Mouse (Mus musculus): Measurements from ENCODE around the gene Syce2. TPM values are rescaled to one million over a fixed set of nuclear protein-coding genes. Genes with fewer than 3 reads are reported as not detected.

Syce2 gene
- polyA plus RNA-seq, 1 experiment from 2014 or later = 63.7 TPM

GRCm38 (mm10) chr8:84884728-84885127 lies 12.8 kb downstream of the Syce2 start:
- Histone ChIP-seq H3K27me3 (replicated peaks) (no peaks in the 10 kb centered on the region), H3K9ac (no peak overlapping the region), H3K4me1 (no peaks in the 10 kb centered on the region), H3K36me3 (peaks cover 7% of the 10 kb centered on the region), H3K27ac (no peak overlapping the region), H3K4me3 (replicated peaks) (no peak overlapping the region), H3K9me3 (no peaks in the 10 kb centered on the region), H3K4me2 (no peak overlapping the region)
- ATAC-seq (ENCODE audit: insufficient read depth, low FRiP score, low read depth) = no peak
- whole genome bisulfite sequencing = 88% methylated on average over 4 of the region's 4 CpGs

DNA sequence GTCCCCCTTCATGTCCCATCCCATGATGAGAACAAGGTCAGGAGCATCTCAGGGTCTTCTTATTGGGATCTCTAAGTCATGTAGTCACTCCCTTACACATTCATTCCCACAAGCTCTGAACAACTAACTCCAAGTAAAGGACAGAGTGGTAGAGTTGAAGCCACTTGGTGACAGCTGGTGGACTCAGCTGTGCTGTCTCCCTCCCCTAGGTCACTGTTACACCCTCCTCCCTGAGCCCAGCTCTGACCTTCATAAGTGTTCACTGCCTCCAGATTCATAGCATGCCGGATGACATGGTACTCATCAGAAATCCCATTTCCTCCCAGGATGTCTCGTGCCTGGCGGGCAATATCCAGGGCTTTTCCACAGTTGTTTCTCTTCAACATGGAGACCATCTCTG lies 16.4 kb downstream of the Syce2 start:
- no peak for ATAC-seq (ENCODE audit: insufficient read depth, low FRiP score, low read depth)
- Histone ChIP-seq H3K27me3 (replicated peaks) (no peaks in the 10 kb centered on the region), H3K9me3 (no peaks in the 10 kb centered on the region), H3K4me2 (no peak overlapping the region), H3K4me1 (peaks cover 6% of the 10 kb centered on the region), H3K27ac (no peak overlapping the region), H3K4me3 (replicated peaks) (no peak overlapping the region), H3K36me3 (peaks cover 7% of the 10 kb centered on the region), H3K9ac (no peak overlapping the region)
- WGBS = 84% methylated on average over 3 of the region's 3 CpGs

DNA sequence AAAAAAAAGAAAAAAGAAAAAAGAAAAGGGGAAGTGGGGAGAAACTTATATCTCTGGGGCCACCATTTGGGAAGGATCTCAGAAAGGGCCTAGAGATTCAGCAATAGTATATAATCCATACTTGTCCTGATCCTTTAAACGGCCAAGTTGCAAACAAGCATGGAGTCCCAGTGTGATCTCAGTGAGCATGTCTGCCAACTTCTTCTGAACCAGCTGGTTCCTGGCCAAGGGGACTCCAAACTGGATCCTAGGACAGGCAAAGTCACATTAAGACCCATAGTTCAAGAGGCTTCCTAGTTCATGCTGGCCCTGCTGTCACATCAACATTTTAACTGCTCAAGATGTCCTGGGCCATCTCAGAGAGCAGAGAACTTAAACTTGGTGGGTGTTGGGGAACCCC lies 17.2 kb downstream of the Syce2 start:
- H3K4me1 ChIP-seq = peaks cover 6% of the 10 kb centered on the region
- 81% methylated on average over 1 of the region's 1 CpGs for WGBS
- no peaks in the 10 kb centered on the region for H3K9me3 ChIP-seq
- ATAC-seq (ENCODE audit: insufficient read depth, low FRiP score, low read depth) = no peak
- no peak overlapping the region for H3K9ac ChIP-seq
- H3K4me3 ChIP-seq (replicated peaks) = no peak overlapping the region
- no peaks in the 10 kb centered on the region for H3K27me3 ChIP-seq (replicated peaks)
- no peak overlapping the region for H3K4me2 ChIP-seq
- H3K27ac ChIP-seq = no peak overlapping the region
- H3K36me3 ChIP-seq = peaks cover 7% of the 10 kb centered on the region

GRCm38 (mm10) chr8:84892993-84893708 lies 21.2 kb downstream of the Syce2 start:
- H3K4me3 ChIP-seq (replicated peaks) = peak overlapping the region; percentile 81
- no peaks in the 10 kb centered on the region for H3K9me3 ChIP-seq
- ATAC-seq (ENCODE audit: insufficient read depth, low FRiP score, low read depth) = peak; percentile 12
- H3K9ac ChIP-seq = peak overlapping the region; percentile 68
- peaks cover 6% of the 10 kb centered on the region for H3K4me1 ChIP-seq
- 10% methylated on average over 31 of the region's 31 CpGs for WGBS
- H3K36me3 ChIP-seq = peaks cover 6% of the 10 kb centered on the region
- H3K27ac ChIP-seq = no peak overlapping the region
- H3K4me2 ChIP-seq = peak overlapping the region; percentile 93
- H3K27me3 ChIP-seq (replicated peaks) = no peaks in the 10 kb centered on the region

DNA sequence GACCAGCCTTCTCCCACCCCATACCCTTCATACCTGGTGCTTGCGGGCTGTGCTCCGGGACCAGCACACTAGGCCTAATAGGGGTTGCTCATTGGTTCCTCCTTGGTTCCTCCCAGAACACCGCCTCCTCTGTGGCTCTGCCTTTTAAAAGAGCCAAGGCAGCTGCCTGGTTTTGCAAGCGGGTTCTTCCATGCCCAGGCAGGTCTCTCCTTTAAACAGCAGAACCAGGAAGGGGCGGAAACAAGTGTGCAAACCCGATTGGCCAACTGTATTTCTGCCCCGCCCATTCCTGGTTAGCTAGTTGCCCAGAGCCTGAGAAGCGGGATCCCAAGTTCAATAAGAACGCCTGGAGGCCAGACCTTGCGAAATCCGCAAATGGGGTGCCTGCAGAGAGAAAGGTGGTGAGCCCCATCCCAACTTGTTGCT lies 21.8 kb downstream of the Syce2 start, which contains the start of gene Gcdh:
Gene Gcdh (minus strand): TSS at position 213 of the 426 bp plus-strand sequence.
- peak within 1 kb of the TSS; percentile 93 for H3K4me2 ChIP-seq
- WGBS = under 1% methylated on average over 11 of the region's 11 CpGs
- no peak within 1 kb of the TSS for H3K27ac ChIP-seq

DNA sequence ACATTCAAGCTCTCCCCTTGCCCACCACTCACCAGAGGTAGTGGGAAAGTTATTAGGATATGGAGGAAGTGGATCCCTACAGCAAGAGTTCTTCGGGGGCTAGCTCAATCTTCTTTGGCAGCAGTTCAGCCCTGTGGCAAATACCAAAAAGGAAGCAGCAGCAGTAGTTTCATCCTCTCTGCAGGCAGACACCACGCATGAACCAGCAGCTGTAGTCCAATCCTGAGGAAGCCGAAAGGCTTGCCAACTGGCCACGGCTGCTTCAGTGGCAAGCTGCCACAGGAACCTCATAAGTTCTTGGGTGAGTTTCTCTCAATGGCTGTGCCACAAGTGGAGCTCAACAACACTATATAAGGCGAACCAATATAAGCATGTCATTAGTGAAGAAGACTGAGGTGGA lies 24.1 kb downstream of the Syce2 start:
- Histone ChIP-seq H3K4me3 (replicated peaks) (no peak overlapping the region), H3K9ac (no peak overlapping the region), H3K27ac (no peak overlapping the region), H3K4me2 (no peak overlapping the region), H3K4me1 (peaks cover 6% of the 10 kb centered on the region), H3K36me3 (no peaks in the 10 kb centered on the region), H3K9me3 (no peaks in the 10 kb centered on the region), H3K27me3 (replicated peaks) (no peaks in the 10 kb centered on the region)
- WGBS = 87% methylated on average over 5 of the region's 5 CpGs
- ATAC-seq (ENCODE audit: insufficient read depth, low FRiP score, low read depth) = no peak

More for the DNA sequence above, 21.8 kb downstream of the Syce2 start, which contains the start of gene Gcdh:
- ATAC-seq (ENCODE audit: insufficient read depth, low FRiP score, low read depth) = peak; percentile 98
- peak within 1 kb of the TSS; percentile 68 for H3K9ac ChIP-seq
- H3K4me1 ChIP-seq = peaks cover 6% of the 10 kb centered on the region
- no peaks in the 10 kb centered on the region for H3K27me3 ChIP-seq (replicated peaks)
- no peaks in the 10 kb centered on the region for H3K9me3 ChIP-seq
- H3K4me3 ChIP-seq (replicated peaks) = peak within 1 kb of the TSS; percentile 81
- H3K36me3 ChIP-seq = peaks cover under 1% of the 10 kb centered on the region

DNA sequence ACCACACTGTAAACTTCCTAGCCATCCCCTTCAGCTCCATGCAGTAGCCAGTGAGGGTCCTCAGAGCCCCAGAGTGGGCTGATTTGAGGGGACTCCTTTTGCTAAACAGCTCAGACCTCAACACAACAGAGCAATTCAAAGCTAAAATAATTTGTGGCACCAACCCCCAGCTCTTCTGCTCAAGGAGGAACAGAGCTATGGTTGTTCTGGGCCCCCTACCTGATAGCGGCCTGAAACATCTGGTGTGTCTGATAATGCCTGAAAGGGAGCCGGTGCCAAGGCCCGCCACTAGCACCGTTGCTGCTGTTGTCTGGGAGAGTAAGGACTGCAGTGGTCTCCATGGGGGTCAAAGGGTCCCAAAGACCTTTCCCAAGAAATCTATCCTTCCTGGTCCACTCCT lies 29.2 kb downstream of the Syce2 start:
- 55% methylated on average over 4 of the region's 4 CpGs for WGBS

DNA sequence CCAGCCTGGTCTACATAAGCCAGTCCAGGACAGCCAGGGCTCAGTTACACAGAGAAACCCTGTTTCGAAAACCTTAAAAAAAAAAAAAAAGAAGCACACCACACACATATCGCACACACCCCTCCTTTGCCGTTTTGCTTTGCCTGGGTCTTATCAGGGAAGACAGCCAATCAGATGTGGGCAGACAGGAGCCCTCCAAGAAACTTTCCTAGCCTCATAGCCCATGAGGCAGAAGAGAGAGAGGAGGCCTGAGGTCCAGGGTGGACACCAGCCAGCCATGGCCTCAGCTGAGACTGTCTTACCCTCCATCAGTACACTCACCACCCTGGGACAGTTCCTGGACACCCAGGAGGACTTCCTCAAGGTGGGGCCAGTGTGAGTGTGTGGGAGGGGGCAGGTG lies 29.8 kb downstream of the Syce2 start, which contains the start of gene Klf1:
Gene Klf1 (plus strand): TSS at position 177 of the 400 bp plus-strand sequence.
- Histone ChIP-seq H3K4me1 (peaks cover 15% of the 10 kb centered on the region), H3K9ac (peak within 1 kb of the TSS; percentile 82), H3K4me3 (replicated peaks) (peak within 1 kb of the TSS; percentile 75), H3K4me2 (peak within 1 kb of the TSS; percentile 99), H3K36me3 (no peaks in the 10 kb centered on the region), H3K27ac (peak within 1 kb of the TSS; percentile 92), H3K27me3 (replicated peaks) (no peaks in the 10 kb centered on the region), H3K9me3 (no peaks in the 10 kb centered on the region)
- ATAC-seq (ENCODE audit: insufficient read depth, low FRiP score, low read depth) = peak; percentile 61; the same call in 1 of the 2 replicates
- WGBS = 63% methylated on average over 3 of the region's 3 CpGs

More for the DNA sequence above, 29.2 kb downstream of the Syce2 start:
- H3K4me1 ChIP-seq = peaks cover 15% of the 10 kb centered on the region
- ATAC-seq (ENCODE audit: insufficient read depth, low FRiP score, low read depth) = peak; percentile 44; the same call in 1 of the 2 replicates
- no peak overlapping the region for H3K4me3 ChIP-seq (replicated peaks)
- H3K36me3 ChIP-seq = no peaks in the 10 kb centered on the region
- H3K9me3 ChIP-seq = no peaks in the 10 kb centered on the region
- no peak overlapping the region for H3K27ac ChIP-seq
- H3K9ac ChIP-seq = no peak overlapping the region
- no peaks in the 10 kb centered on the region for H3K27me3 ChIP-seq (replicated peaks)
- no peak overlapping the region for H3K4me2 ChIP-seq

- Histone ChIP-seq H3K27ac (peak overlapping the region; percentile 92), H3K36me3 (no peaks in the 10 kb centered on the region), H3K9me3 (no peaks in the 10 kb centered on the region), H3K9ac (peak overlapping the region; percentile 82), H3K4me3 (replicated peaks) (peak overlapping the region; percentile 75), H3K27me3 (replicated peaks) (no peaks in the 10 kb centered on the region), H3K4me2 (peak overlapping the region; percentile 99), H3K4me1 (peaks cover 15% of the 10 kb centered on the region)
- 3% methylated on average over 24 of the region's 24 CpGs for WGBS
- no peak for ATAC-seq (ENCODE audit: insufficient read depth, low FRiP score, low read depth)
Measured at GRCm38 (mm10) chr8:84902367-84902919, 30.5 kb downstream of the Syce2 start.

DNA sequence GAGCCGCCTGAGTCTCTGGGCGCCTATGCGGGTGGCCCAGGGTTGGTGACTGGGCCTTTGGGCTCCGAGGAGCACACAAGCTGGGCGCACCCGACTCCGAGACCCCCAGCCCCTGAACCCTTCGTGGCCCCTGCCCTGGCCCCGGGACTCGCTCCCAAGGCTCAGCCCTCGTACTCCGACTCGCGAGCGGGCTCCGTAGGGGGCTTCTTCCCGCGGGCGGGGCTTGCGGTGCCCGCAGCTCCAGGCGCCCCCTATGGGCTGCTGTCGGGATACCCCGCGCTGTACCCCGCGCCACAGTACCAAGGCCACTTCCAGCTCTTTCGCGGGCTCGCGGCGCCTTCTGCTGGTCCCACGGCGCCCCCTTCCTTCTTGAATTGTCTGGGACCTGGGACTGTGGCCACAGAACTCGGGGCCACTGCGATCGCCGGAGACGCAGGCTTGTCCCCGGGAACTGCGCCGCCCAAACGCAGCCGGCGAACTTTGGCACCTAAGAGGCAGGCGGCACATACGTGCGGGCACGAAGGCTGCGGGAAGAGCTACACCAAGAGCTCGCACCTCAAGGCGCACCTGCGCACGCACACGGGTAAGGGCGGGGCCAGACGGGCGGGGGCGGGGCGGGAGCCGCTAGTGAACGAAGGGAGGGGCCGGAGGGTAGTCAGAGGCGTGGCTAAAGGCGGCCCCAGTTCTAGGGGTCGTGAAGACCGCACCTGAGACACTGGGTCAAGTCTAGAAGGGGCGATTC lies 31.2 kb downstream of the Syce2 start:
- Histone ChIP-seq H3K4me1 (peaks cover 15% of the 10 kb centered on the region), H3K9me3 (no peaks in the 10 kb centered on the region), H3K27ac (peak overlapping the region; percentile 92), H3K4me2 (peak overlapping the region; percentile 99), H3K27me3 (replicated peaks) (no peaks in the 10 kb centered on the region), H3K9ac (peak overlapping the region; percentile 82), H3K4me3 (replicated peaks) (peak overlapping the region; percentile 75), H3K36me3 (no peaks in the 10 kb centered on the region)
- ATAC-seq (ENCODE audit: insufficient read depth, low FRiP score, low read depth) = peak; percentile 85
- WGBS = under 1% methylated on average over 68 of the region's 68 CpGs

DNA sequence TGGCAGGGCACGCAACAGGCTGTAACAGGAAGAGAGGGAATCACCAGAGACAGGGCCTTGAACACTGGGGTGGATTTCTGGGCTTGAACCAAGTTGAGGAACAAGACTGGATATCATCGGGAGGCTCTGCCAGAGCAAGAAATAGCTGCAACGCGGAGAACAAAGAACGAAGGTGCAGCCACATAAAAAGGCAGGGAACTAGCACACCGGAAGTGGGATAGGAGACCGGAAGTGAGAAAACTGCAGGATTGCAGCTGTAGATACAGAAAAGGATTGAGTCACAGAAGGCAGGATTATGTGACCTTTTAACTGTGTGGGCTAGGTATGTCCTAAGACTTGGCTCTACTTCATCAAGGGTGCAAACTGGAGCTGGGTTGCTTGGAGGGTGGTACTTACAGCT lies 32.4 kb downstream of the Syce2 start:
- Histone ChIP-seq H3K4me2 (no peak overlapping the region), H3K9me3 (no peaks in the 10 kb centered on the region), H3K9ac (no peak overlapping the region), H3K4me3 (replicated peaks) (no peak overlapping the region), H3K27ac (no peak overlapping the region), H3K36me3 (no peaks in the 10 kb centered on the region), H3K4me1 (peaks cover 22% of the 10 kb centered on the region), H3K27me3 (replicated peaks) (0 out of 2 replicates have a peak, but pooled peaks cover 2% of the 10 kb centered on the region)
- 92% methylated on average over 7 of the region's 7 CpGs for WGBS
- no peak for ATAC-seq (ENCODE audit: insufficient read depth, low FRiP score, low read depth)

- H3K36me3 ChIP-seq = no peaks in the 10 kb centered on the region
- H3K4me3 ChIP-seq (replicated peaks) = no peak overlapping the region
- no peak for ATAC-seq (ENCODE audit: insufficient read depth, low FRiP score, low read depth)
- H3K27ac ChIP-seq = no peak overlapping the region
- peaks cover 15% of the 10 kb centered on the region for H3K27me3 ChIP-seq (replicated peaks)
- no peak overlapping the region for H3K9ac ChIP-seq
- WGBS = 87% methylated on average over 9 of the region's 9 CpGs
- H3K4me1 ChIP-seq = peaks cover 25% of the 10 kb centered on the region
- H3K4me2 ChIP-seq = no peak overlapping the region
- H3K9me3 ChIP-seq = no peaks in the 10 kb centered on the region
Measured at GRCm38 (mm10) chr8:84907037-84907436, 35.1 kb downstream of the Syce2 start.
